Mouse (Mus musculus): ENCODE measurements around the gene Il10.

DNA sequence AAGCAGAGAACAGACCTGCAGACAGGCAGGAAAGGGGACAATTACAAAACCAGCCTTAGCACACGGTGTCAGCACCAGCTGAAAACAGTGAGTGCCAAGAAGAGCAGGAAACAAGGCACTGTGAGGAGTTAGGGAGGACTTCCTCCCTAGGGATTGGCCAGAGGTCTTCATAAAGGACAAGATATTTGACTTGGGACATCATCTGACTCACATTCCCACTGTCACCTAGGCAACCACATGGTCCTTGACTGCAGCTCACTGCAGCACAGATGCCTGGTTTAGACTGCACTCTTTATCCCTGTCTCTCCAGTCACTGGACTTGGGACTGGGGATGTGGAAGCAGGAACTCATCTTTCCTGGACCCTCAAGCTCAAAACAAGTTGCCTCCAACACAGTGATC lies 24.1 kb upstream of the Il10 start:
- TF ChIP-seq CTCF (conservative IDR thresholded peaks at IDR 0.05 in 1 of 2, IDR thresholded peaks at IDR 0.05 in 1 of 2; ENCODE audit: low read depth in 2 of 2, low read length in 2 of 2) (no peak), EP300 (IDR thresholded peaks at IDR 0.05; ENCODE audit: low read length) (no peak), ZKSCAN1 (IDR thresholded peaks at IDR 0.05; ENCODE audit: borderline replicate concordance, low read depth, low read length) (no peak), PAX5 (IDR thresholded peaks at IDR 0.05; ENCODE audit: low read length) (no peak), POLR2AphosphoS2 (IDR thresholded peaks at IDR 0.05; ENCODE audit: low read depth, low read length) (no peak), MAFK (IDR thresholded peaks at IDR 0.05; ENCODE audit: insufficient replicate concordance, low read length) (no peak), NRF1 (IDR thresholded peaks at IDR 0.05; ENCODE audit: low read depth, low read length) (no peak), E2F4 (IDR thresholded peaks at IDR 0.05; ENCODE audit: insufficient replicate concordance, low read depth, low read length) (no peak)
